Mouse (Mus musculus) activated CD4-positive, CD25-positive, alpha-beta regulatory T cell, adult 4 months (primary cell): Measurements from ENCODE around the gene Defb39. TPM values are rescaled to one million over a fixed set of nuclear protein-coding genes. Genes with fewer than 3 reads are reported as not detected.

Experiments used
- ATAC-seq: one replicate; pipeline ENCODE4 v1.8.0; 2017
- polyA plus RNA-seq, 2 experiments: library from polyadenylated mRNA; unstranded; fragments of 100-300 nt; shearing (Covaris generic); gene quantifications; one replicate each; pipeline ENCODE4 v1.2.1; 2017

Gene Defb39
- not detected for polyA plus RNA-seq

DNA sequence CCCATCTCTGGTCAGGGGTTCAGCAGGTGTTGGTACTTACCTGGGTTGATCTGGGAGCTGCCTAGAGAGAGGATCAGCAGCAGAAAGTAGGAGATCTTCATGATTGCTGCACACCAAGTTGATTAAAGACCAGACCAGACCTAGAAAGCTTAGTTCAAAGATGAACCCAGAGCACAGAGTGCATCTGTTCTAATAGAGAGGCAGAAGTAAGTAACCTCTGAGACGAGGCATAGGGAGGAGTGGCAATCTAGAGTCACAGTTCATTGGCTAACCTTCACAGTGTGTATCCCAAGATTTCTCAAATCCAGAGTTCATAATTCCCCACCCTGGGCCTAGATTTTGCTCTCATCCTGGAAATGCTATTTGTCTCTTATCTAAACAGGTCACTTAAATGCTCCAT lies at the start of gene Defb39:
Defb39 (minus strand) TSS at position 101 of the 400 bp plus-strand sequence.
- no peak for ATAC-seq

DNA sequence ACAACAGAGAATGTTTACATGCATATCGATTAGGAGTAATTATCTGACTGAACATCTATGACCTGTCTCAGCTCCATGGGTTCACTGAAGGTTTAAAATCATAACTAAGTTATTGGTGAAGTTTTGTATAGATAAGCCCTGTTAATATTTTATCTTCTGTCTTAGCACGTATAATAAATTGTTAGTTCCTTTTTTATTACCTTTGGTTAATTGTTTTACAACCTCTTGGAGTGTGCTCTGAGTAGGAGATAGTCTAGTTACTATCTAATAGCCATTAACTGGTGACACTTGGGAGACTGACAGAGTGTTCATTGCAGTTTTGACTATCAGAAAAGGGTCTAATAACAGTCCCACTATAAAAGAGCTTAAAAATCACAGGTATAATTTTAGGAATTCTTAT lies 1.4 kb upstream of the Defb39 start:
- ATAC-seq, result no peak

DNA sequence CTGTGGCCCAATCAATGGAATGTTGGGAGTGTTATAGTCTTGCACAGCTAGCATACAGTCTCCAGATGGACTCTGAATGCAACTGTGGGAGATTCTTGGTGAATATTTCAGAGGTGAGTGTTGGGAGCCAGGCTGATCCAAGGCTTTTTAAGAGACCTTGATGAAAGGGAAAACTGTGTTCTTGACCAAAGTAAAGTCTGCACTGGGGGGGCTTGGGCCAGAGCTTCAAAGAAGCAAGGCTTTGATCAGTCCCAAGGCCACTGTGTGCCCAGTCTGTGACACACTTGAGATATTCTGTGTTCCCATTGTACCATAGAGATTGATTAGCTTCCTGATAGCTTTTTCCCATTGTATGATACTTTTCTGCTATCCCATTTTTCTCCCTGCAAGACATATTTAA lies 1.7 kb downstream of the Defb39 start:
- ATAC-seq, result no peak

DNA sequence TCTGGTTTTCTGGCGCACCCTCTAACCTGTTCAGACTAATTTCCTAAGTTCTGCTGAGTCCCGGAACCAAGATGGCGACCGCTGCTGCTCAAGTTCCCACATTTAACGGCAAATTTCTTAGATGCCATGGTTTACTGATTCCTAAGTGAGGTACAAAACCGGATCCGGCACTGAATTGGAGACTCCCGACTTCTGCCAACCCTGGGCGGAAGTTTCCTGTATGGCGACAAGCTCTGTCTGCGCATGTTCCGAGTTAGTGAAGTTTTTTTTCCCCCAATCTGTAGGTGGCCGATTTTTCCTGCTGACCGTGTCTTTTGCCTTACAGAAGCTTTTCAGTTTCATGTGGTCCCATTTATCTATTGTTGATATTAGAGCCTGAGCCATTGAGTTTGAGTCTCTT lies 19.4 kb downstream of the Defb39 start:
- no peak for ATAC-seq

DNA sequence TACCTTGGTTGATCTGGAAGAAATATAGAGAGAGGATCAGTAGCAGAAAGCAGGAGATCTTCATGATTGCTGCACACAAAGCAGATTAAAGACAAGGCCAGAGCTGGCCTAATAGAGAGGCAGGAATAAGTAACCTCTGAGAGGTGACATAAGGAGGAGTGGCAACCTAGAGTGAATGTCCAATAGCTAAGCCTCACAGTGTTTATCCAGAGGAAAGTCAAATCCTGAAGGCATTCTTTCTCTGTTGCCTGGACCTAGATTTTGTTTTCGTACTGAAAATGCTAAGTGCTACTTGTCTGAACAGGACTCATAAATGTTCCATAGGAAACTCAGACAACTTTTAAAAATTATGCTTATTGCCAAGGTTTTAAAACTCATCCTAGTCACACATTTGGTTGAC lies 38.1 kb downstream of the Defb39 start, which contains the start of gene Defb38:
Defb38 (minus strand) TSS at position 101 of the 400 bp plus-strand sequence.
- ATAC-seq, result no peak

Other genes with a start within 250 kb of the Defb39 start
- gene Defb40, start 86.6 kb downstream of the Defb39 start, polyA plus RNA-seq, result not detected
- gene Defb37, start 73.8 kb downstream of the Defb39 start, polyA plus RNA-seq, result not detected
- not detected for gene Defb38, start 38.2 kb downstream of the Defb39 start, polyA plus RNA-seq
- not detected for gene Defb12, start 50.0 kb upstream of the Defb39 start, polyA plus RNA-seq
- gene Defb34, start 58.9 kb upstream of the Defb39 start, polyA plus RNA-seq, result not detected
- not detected for gene Gm45826, start 76.0 kb upstream of the Defb39 start, polyA plus RNA-seq
- gene Defb14, start 129.5 kb upstream of the Defb39 start, polyA plus RNA-seq, result not detected
- not detected for gene Defb4, start 133.9 kb upstream of the Defb39 start, polyA plus RNA-seq
- gene Defb6, start 160.7 kb upstream of the Defb39 start, polyA plus RNA-seq, result not detected
- not detected for gene Defb46, start 175.1 kb upstream of the Defb39 start, polyA plus RNA-seq
- gene Defb5, start 182.8 kb upstream of the Defb39 start, polyA plus RNA-seq, result not detected
- gene Defb3, start 228.6 kb upstream of the Defb39 start, polyA plus RNA-seq, result not detected